Mouse (Mus musculus) kidney, postnatal 0 days (tissue): ENCODE measurements around the gene Ninj2. TPM values are rescaled to one million over a fixed set of nuclear protein-coding genes. Genes with fewer than 3 reads are reported as not detected.

Experiments
- ATAC-seq: fragments of 200-750 bp; cut with Nextera tagmentation; replicated peaks from 2 replicates; pipeline ENCODE4 v1.8.0; 2017; ENCODE audit warnings: low read depth, moderate number of reproducible peaks, moderate TSS enrichment, moderate library complexity; ENCODE audit not compliant: low FRiP score
- DNase-seq: peaks from one replicate; pipeline ENCODE4 v3.0.0-alpha.2; 2016; ENCODE audit warnings: low spot score
- H3K27ac ChIP-seq: fragments of 300-500 bp; sonication (generic); 2 replicates; pipeline ENCODE4 v1.5.1; 2014; ENCODE audit warnings: mild to moderate bottlenecking
- H3K27me3 ChIP-seq: fragments of 300-500 bp; sonication (generic); 2 replicates; pipeline ENCODE4 v1.6.1; 2014; ENCODE audit warnings: low read length, mixed read lengths; ENCODE audit not compliant: insufficient read depth
- H3K36me3 ChIP-seq: fragments of 300-500 bp; sonication (generic); 2 replicates; pipeline ENCODE4 v1.6.1; 2014; ENCODE audit warnings: low read length, mixed read lengths; ENCODE audit not compliant: insufficient read depth
- H3K4me1 ChIP-seq: fragments of 300-500 bp; sonication (generic); replicated peaks from 2 replicates; pipeline ENCODE4 v1.6.1; 2014; ENCODE audit warnings: antibody characterized with exemption, low read length, mixed read lengths; ENCODE audit not compliant: insufficient read depth
- H3K4me2 ChIP-seq: fragments of 300-500 bp; sonication (generic); 2 replicates; pipeline ENCODE4 v1.6.1; 2014; ENCODE audit warnings: mild to moderate bottlenecking, low read length, moderate library complexity, mixed read lengths
- H3K4me3 ChIP-seq: fragments of 300-500 bp; sonication (generic); replicated peaks from 2 replicates; pipeline ENCODE4 v1.5.1; 2014; ENCODE audit warnings: low read depth, low read length
- H3K9ac ChIP-seq: fragments of 300-500 bp; sonication (generic); 2 replicates; pipeline ENCODE4 v1.6.1; 2014; ENCODE audit warnings: low read depth, low read length
- H3K9me3 ChIP-seq: fragments of 300-500 bp; sonication (generic); replicated peaks from 2 replicates; pipeline ENCODE4 v1.6.1; 2016; ENCODE audit warnings: low read length, inconsistent platforms, mixed read lengths
- CTCF ChIP-seq: IDR thresholded peaks from 2 replicates; pipeline ENCODE4 v1.5.1; 2016; ENCODE audit warnings: antibody characterized with exemption, low read depth, mild to moderate bottlenecking, moderate library complexity
- WGBS: fragments of 180-500 bp; shearing (Covaris S2); extraction: QIAGEN DNeasy Blood & Tissue Kit; methylation state at CpG from one replicate; pipeline ENCODE4 v1.1.7; 2014; 5-methylcytosine and 5-hydroxymethylcytosine counted together
- polyA plus RNA-seq: library from polyadenylated mRNA; unstranded; fragments of >200 nt; fragmentation: Nextera tagmentation; extraction: Ambion mirVana; gene quantifications from 2 replicates; pipeline ENCODE4 v1.2.1, GENCODE M21; 2015

Gene Ninj2
- polyA plus RNA-seq, 1 experiment from 2014 or later: not detected

- Histone ChIP-seq H3K36me3 (no peaks in the 10 kb centered on the region), H3K27ac (peak overlapping the region; percentile 77), H3K27me3 (no peaks in the 10 kb centered on the region), H3K9ac (peak overlapping the region; percentile 19; the same call in 1 of the 2 replicates), H3K4me2 (peak overlapping the region; percentile 21; the same call in 1 of the 2 replicates), H3K9me3 (no peaks in the 10 kb centered on the region), H3K4me3 (no peak overlapping the region), H3K4me1 (0 out of 2 replicates have a peak, but pooled peaks cover 3% of the 10 kb centered on the region)
- ATAC-seq: no peak
- peak; percentile 88 for DNase-seq
- WGBS: 18% methylated on average over 7 of the region's 7 CpGs
- no peak for TF ChIP-seq CTCF
Measured at GRCm38 (mm10) chr6:120114698-120115097, 21.5 kb downstream of the Ninj2 start.

GRCm38 (mm10) chr6:120115443-120115842 is 22.3 kb downstream of the Ninj2 start:
- H3K36me3 ChIP-seq: no peaks in the 10 kb centered on the region
- WGBS: 79% methylated on average over 3 of the region's 3 CpGs
- H3K4me2 ChIP-seq: no peak overlapping the region
- H3K9ac ChIP-seq: no peak overlapping the region
- ATAC-seq: no peak
- H3K4me1 ChIP-seq: 0 out of 2 replicates have a peak, but pooled peaks cover 3% of the 10 kb centered on the region
- no peaks in the 10 kb centered on the region for H3K27me3 ChIP-seq
- TF ChIP-seq CTCF: no peak
- peak overlapping the region; percentile 77 for H3K27ac ChIP-seq
- DNase-seq: no peak
- no peaks in the 10 kb centered on the region for H3K9me3 ChIP-seq
- H3K4me3 ChIP-seq: no peak overlapping the region

GRCm38 (mm10) chr6:120119824-120120223 is 26.7 kb downstream of the Ninj2 start:
- no peaks in the 10 kb centered on the region for H3K27me3 ChIP-seq
- no peak for TF ChIP-seq CTCF
- H3K4me1 ChIP-seq: no peaks in the 10 kb centered on the region
- DNase-seq: no peak
- no peaks in the 10 kb centered on the region for H3K36me3 ChIP-seq
- H3K27ac ChIP-seq: no peak overlapping the region
- H3K9ac ChIP-seq: no peak overlapping the region
- no peak overlapping the region for H3K4me2 ChIP-seq
- 85% methylated on average over 5 of the region's 5 CpGs for WGBS
- H3K4me3 ChIP-seq: no peak overlapping the region
- no peak for ATAC-seq
- H3K9me3 ChIP-seq: no peaks in the 10 kb centered on the region

GRCm38 (mm10) chr6:120124688-120125087 is 31.5 kb downstream of the Ninj2 start:
- Histone ChIP-seq H3K36me3 (no peaks in the 10 kb centered on the region), H3K27ac (no peak overlapping the region), H3K4me3 (no peak overlapping the region), H3K9me3 (no peaks in the 10 kb centered on the region), H3K4me2 (no peak overlapping the region), H3K27me3 (no peaks in the 10 kb centered on the region), H3K9ac (no peak overlapping the region), H3K4me1 (no peaks in the 10 kb centered on the region)
- WGBS: 85% methylated on average over 7 of the region's 7 CpGs
- no peak for TF ChIP-seq CTCF
- no peak for DNase-seq
- no peak for ATAC-seq

GRCm38 (mm10) chr6:120126456-120126855 is 33.3 kb downstream of the Ninj2 start:
- Histone ChIP-seq H3K27me3 (no peaks in the 10 kb centered on the region), H3K9me3 (no peaks in the 10 kb centered on the region), H3K4me1 (no peaks in the 10 kb centered on the region), H3K27ac (no peak overlapping the region), H3K36me3 (no peaks in the 10 kb centered on the region), H3K4me3 (no peak overlapping the region), H3K9ac (no peak overlapping the region), H3K4me2 (no peak overlapping the region)
- ATAC-seq: no peak
- no peak for TF ChIP-seq CTCF
- no peak for DNase-seq
- WGBS: 93% methylated on average over 8 of the region's 8 CpGs

- H3K9me3 ChIP-seq: no peaks in the 10 kb centered on the region
- no peak for ATAC-seq
- H3K27ac ChIP-seq: no peak overlapping the region
- 96% methylated on average over 7 of the region's 7 CpGs for WGBS
- H3K36me3 ChIP-seq: no peaks in the 10 kb centered on the region
- H3K4me3 ChIP-seq: no peak overlapping the region
- no peaks in the 10 kb centered on the region for H3K4me1 ChIP-seq
- no peak overlapping the region for H3K4me2 ChIP-seq
- no peak for TF ChIP-seq CTCF
- DNase-seq: no peak
- no peaks in the 10 kb centered on the region for H3K27me3 ChIP-seq
- no peak overlapping the region for H3K9ac ChIP-seq
Measured at GRCm38 (mm10) chr6:120127321-120127720, 34.2 kb downstream of the Ninj2 start.

- H3K4me1 ChIP-seq: no peaks in the 10 kb centered on the region
- 61% methylated on average over 4 of the region's 4 CpGs for WGBS
- DNase-seq (no peak), ATAC-seq (no peak)
- no peak overlapping the region for H3K9ac ChIP-seq
- H3K9me3 ChIP-seq: no peaks in the 10 kb centered on the region
- H3K4me3 ChIP-seq: no peak overlapping the region
- H3K27ac ChIP-seq: no peak overlapping the region
- no peak overlapping the region for H3K4me2 ChIP-seq
- no peaks in the 10 kb centered on the region for H3K27me3 ChIP-seq
- H3K36me3 ChIP-seq: no peaks in the 10 kb centered on the region
- TF ChIP-seq CTCF: no peak
Measured at GRCm38 (mm10) chr6:120134748-120135147, 41.6 kb downstream of the Ninj2 start.
